Mouse (Mus musculus): ENCODE measurements around the gene Gm20481.

DNA sequence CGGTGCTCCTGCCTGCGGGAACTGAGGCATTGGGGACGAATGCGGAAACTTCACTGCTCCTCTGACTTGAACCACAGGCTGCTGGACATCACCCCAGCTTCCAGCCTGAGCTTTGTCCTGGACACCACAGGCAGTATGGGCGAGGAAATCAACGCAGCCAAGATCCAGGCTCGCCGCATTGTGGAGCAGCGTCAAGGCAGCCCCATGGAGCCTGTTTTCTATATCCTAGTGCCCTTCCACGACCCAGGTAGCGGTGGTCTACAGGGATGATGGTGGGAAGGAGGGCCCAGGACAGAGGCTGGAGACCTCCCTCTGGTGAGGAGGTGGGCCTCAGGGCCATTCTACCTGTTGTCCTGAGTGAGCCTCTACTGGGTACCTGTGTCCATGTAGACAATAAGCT is 50.2 kb downstream of the Gm20481 start:
- no peak for TF ChIP-seq POLR2A (IDR thresholded peaks at IDR 0.05; ENCODE audit: control insufficient read depth, low read depth, low read length)
- TF ChIP-seq CTCF (IDR thresholded peaks at IDR 0.05; ENCODE audit: control insufficient read depth, insufficient read depth, insufficient replicate concordance, low read depth, low read length), result no peak

Data from testis, adult 2 months (tissue).